Mouse (Mus musculus): ENCODE measurements around the gene Rab11fip5. TPM values are rescaled to one million over a fixed set of nuclear protein-coding genes. Genes with fewer than 3 reads are reported as not detected.

Rab11fip5 gene
- total RNA-seq, 2 experiments from 2014 or later: 0.19 to 0.51 TPM

GRCm38 (mm10) chr6:85374734-85375114 is 290 bp upstream of the Rab11fip5 start:
- peak; percentile 95 for ATAC-seq (replicated peaks; ENCODE audit: low FRiP score, poor library complexity, severe bottlenecking)

DNA sequence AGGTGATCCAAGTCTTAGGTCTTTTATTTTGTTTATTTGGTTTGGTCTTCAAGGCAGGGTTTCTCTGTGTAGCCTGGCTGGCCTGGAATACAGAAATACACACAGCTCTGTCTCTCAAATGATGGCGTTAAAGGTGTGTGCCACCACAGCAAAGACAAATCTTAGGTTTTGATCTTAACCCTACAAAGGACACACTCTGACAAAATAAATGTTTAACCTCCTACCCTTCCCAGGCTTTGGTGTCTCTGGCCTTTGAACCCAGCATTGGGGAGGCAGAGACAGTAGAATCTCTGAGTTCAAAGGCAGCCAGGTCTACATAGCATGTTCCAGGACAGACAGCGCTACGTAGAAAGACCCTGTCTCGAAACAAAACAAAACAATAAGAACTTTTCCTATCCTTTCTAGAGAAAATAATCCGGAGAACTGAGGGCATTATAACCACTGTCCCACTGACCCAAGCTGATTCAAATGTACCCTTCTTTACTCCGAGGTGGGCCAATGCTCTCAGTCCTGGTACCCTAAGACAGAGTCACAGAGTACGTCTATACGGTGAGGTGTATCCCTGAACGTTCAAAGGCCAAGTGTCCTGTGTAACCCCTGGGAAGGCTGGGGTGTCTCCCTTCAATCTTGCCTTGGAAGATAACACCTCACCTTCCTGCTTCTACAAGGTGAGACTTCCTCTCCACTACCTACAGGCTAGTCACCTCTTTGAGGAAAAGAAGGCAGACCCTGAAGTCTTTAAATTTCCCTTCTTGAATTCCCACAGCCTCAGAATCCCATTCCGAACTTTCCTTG is 1.2 kb downstream of the Rab11fip5 start:
- no peak for ATAC-seq (replicated peaks; ENCODE audit: low FRiP score, poor library complexity, severe bottlenecking)

GRCm38 (mm10) chr6:85372496-85372895 is 1.9 kb downstream of the Rab11fip5 start:
- ATAC-seq (replicated peaks; ENCODE audit: low FRiP score, poor library complexity, severe bottlenecking): no peak

GRCm38 (mm10) chr6:85371859-85372405 is 2.5 kb downstream of the Rab11fip5 start:
- no peak for ATAC-seq (replicated peaks; ENCODE audit: low FRiP score, poor library complexity, severe bottlenecking)

GRCm38 (mm10) chr6:85370666-85371430 is 3.6 kb downstream of the Rab11fip5 start:
- no peak for ATAC-seq (replicated peaks; ENCODE audit: low FRiP score, poor library complexity, severe bottlenecking)

DNA sequence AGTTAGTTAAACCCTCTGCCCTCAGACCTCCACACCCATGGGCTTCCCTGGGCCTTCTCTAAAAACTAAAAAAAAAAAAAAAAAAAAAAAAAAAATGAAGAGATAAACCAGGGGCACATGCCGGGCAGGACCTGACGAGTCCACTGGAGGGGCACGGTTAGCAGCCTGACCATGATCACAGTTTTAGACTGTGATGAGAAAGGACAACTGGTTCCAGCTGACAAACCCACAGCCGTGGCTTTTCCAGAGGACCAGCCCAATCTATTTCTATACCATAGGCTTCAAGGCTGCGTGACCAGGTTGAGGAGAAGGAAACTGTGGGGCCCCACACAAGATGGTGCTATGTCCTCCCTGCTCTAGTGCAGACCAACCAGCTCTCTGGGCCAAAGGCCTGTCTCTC is 4.4 kb downstream of the Rab11fip5 start:
- ATAC-seq (replicated peaks; ENCODE audit: low FRiP score, poor library complexity, severe bottlenecking): no peak

- ATAC-seq (replicated peaks; ENCODE audit: low FRiP score, poor library complexity, severe bottlenecking): no peak
These were observed 5.1 kb downstream of the Rab11fip5 start for GRCm38 (mm10) chr6:85369181-85369860.

- ATAC-seq (replicated peaks; ENCODE audit: low FRiP score, poor library complexity, severe bottlenecking): no peak
These were observed 5.7 kb downstream of the Rab11fip5 start for GRCm38 (mm10) chr6:85368722-85369121.

GRCm38 (mm10) chr6:85368166-85368565 is 6.3 kb downstream of the Rab11fip5 start:
- ATAC-seq (replicated peaks; ENCODE audit: low FRiP score, poor library complexity, severe bottlenecking): no peak

- no peak for ATAC-seq (replicated peaks; ENCODE audit: low FRiP score, poor library complexity, severe bottlenecking)
These were observed 8.0 kb downstream of the Rab11fip5 start for GRCm38 (mm10) chr6:85366387-85366786.

DNA sequence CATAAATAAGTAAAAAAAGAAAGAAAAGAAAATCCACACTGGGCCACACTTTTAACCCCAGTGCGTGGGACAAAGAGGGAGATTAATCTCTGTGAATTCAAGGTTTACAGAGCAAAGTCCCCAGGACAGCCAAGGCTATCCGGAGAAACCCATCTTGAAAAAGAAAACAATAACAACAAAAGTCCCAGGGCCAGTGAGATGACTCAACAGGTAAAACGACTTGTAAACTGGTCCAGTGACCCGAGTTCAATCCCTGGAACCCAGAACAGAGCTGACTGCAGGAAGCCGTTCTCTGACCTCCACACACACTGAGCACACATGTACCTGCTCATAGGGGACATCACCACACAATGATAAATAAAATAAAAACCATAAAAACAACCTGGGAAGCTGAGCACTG is 10.0 kb downstream of the Rab11fip5 start:
- ATAC-seq (replicated peaks; ENCODE audit: low FRiP score, poor library complexity, severe bottlenecking): no peak

DNA sequence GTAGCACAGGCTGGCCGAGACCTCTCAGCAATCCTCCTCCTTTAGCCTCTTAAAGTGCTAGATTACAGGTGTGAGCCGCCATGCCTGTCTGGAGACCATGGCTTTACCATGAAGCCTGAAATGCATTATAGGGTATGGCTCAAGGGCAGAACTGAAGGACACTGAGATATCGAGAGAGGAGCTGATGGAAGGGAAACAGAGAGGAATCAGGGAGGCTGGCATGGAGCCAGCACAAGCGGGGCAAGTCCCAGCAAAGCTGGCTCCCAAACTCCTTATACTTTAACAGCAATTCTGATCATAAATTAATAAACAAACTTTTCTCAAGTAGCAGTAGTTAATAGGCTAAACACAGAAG is 10.6 kb downstream of the Rab11fip5 start:
- no peak for ATAC-seq (replicated peaks; ENCODE audit: low FRiP score, poor library complexity, severe bottlenecking)

DNA sequence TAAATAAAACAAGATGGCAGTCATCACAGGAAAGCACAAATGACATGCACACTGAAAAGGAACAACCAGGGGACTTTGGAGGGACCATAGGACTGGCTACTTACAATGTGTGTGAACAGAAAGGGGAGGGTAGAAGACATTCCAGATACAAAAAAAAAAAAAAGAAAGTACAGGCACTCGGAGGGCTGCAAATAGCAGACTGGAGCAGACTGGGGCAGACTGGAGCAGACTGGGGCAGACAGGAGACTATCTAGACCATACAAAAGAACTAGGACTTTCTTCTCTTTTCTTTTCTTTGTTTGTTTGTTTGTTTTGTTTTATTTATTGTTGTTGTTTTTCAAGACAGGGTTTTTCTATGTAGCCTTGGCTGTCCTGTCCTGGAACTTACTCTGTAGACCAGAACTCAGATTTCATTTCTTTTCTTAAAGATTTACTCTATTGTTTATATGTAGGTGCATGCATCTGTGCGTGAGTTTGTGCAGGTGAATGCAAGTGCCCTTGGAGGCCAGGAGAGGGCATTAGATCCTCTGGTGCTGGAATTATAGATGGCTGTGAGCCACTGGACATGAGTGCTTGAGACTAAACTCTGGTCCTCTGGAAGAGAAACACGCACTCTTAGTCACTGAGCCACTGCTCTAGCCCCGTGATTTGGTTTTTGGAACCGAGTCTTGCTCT is 11.1 kb downstream of the Rab11fip5 start:
- no peak for ATAC-seq (replicated peaks; ENCODE audit: low FRiP score, poor library complexity, severe bottlenecking)

DNA sequence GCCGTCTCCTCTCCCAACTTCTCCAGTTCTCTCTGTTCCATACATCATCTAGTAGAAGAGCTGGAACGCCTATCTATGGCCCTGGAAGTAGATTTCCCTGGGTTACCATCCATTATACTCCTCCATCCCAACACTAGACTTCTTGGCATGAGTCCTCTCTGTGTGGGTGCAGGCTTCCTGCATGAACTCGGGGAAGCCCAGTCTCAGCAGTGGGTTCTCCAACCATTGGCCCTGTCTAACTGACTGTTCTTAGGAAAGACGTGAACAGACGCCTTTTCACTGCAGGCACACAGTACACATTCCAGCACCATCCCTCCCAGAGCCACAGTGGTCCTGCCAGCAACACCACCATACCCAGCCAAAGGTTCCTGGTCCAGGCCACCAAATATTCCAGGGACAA is 11.8 kb downstream of the Rab11fip5 start:
- no peak for ATAC-seq (replicated peaks; ENCODE audit: low FRiP score, poor library complexity, severe bottlenecking)

DNA sequence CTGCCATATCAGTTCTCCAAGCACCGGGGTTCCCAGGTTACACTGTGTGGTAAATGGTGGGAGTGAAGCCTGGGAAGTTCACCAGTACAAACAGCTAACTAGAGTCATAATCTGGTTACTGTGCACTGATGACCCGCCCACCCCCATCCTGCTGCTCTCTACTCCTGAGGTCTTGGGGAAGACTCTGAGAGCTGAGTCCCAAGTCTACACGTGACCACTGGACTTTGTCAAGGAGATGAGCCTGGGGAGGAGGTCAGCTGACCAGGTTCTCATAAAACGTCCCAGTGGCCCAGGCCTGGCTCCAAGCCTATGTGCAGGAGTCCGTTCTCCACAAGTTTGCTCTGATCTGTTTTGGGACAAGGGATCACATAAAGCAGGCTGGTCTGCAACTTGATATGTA is 14.1 kb downstream of the Rab11fip5 start:
- no peak for ATAC-seq (replicated peaks; ENCODE audit: low FRiP score, poor library complexity, severe bottlenecking)

DNA sequence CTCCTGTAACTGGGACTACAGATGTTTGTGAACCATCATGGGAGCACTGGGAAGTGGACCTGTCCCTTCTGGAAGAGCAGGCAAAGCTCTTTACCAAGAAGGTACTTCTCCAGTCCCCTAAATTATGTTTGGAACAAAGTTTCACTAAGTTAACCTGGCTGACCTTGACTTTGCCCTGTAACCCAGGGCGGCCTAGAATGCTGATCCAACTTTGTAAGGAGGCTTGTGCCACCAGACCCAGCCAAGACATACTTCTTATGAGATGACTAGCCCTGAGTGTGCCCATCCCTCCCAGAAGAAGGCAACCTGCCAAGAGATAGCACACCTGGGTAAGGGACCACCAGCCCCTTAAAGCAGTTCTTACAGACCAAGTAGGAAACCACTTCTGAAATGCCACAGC is 15.6 kb downstream of the Rab11fip5 start:
- ATAC-seq (replicated peaks; ENCODE audit: low FRiP score, poor library complexity, severe bottlenecking): no peak

DNA sequence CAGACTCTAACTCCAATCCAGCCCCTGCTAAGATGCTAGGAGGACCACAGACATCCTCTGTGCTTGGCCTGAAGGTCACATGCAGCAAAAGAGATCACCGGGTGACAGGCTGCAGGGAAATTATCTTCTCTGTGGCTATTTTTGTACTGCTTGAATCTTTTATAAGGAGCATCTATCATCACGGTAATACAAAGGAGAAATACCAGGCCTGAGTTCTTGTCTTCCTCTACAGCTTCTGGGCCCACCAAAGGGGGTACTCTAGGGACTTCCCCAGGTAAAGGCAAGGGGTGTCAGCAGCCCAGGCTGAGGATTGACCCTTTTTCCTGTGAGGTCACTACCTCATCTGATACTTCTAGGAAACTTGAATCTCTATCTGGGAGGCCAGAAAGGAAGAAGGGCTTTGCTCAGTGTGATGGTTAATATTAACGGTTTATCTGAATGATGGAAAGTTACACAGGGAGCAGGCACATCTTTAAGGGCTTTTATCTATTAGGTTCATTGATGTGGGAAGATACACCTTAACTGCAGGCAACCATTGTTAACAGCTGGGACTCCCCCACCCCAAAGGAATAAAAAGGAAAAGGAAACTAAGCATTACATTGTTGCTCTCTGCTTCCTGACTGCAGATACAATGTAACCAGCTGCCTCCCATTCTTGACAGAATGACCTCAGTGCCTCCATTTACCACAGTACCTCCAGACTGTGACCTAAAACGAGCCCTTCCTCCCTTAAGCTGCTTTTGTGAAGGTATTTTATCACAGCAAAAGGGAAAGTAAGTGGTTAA is 17.6 kb downstream of the Rab11fip5 start:
- no peak for ATAC-seq (replicated peaks; ENCODE audit: low FRiP score, poor library complexity, severe bottlenecking)

DNA sequence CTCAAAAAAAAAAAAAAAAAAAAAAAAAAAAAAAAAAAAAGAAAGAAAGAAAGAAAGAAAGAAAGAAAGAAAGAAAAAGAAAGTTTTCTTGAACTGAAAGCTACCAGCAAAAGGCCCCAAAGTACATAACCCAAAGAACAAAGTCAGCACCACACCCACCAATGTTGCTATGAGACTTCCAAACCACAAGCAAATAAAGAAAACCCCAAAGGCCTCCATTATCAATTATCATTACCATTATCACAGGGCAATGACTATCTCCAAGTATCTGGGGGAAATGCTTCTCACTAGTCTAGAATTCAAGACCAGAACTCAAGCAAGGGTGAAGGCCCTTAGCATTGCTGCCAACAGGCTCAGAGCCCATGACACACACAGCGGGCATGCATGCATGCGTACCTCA is 18.7 kb downstream of the Rab11fip5 start:
- no peak for ATAC-seq (replicated peaks; ENCODE audit: low FRiP score, poor library complexity, severe bottlenecking)

DNA sequence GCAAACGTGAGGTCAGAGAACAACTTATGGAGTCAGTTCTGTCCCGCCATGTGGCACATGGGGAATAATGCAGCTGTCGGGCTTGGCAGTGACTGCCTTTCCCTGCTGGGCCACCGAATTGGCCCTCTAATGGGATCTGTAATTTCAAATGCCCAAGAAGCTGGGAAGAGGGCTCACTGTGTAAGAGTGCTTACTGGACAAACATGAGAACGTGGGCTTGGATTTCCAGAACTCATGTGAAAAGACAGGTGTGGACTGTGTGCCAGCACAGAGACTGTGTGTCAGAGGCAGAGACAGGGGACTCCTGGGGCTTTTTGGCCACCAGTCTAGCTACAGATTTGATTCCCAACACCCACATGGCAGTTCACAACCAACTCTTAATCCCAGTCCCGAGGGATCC is 19.7 kb downstream of the Rab11fip5 start:
- no peak for ATAC-seq (replicated peaks; ENCODE audit: low FRiP score, poor library complexity, severe bottlenecking)
